Mouse (Mus musculus): ENCODE results near the gene Cebpb.
"Not testable (repeated sequence)": the region's sequence is repeated elsewhere in the genome, so short reads cannot be mapped to it uniquely, and the experiment has no call there.

Gene Cebpb

GRCm38 (mm10) chr2:167688498-167689451 lies at the start of gene Cebpb:
Gene Cebpb (plus strand): TSS chr2:167688915.
- peak; percentile 47 for ATAC-seq (ENCODE audit: low TSS enrichment)

GRCm38 (mm10) chr2:167640279-167640678 lies 48.4 kb upstream of the Cebpb start:
- ATAC-seq (ENCODE audit: low TSS enrichment) = no peak

GRCm38 (mm10) chr2:167641337-167641736 lies 47.4 kb upstream of the Cebpb start:
- no peak for ATAC-seq (ENCODE audit: low TSS enrichment)

- no peak for ATAC-seq (ENCODE audit: low TSS enrichment)
Measured at GRCm38 (mm10) chr2:167642164-167642563, 46.6 kb upstream of the Cebpb start.

DNA sequence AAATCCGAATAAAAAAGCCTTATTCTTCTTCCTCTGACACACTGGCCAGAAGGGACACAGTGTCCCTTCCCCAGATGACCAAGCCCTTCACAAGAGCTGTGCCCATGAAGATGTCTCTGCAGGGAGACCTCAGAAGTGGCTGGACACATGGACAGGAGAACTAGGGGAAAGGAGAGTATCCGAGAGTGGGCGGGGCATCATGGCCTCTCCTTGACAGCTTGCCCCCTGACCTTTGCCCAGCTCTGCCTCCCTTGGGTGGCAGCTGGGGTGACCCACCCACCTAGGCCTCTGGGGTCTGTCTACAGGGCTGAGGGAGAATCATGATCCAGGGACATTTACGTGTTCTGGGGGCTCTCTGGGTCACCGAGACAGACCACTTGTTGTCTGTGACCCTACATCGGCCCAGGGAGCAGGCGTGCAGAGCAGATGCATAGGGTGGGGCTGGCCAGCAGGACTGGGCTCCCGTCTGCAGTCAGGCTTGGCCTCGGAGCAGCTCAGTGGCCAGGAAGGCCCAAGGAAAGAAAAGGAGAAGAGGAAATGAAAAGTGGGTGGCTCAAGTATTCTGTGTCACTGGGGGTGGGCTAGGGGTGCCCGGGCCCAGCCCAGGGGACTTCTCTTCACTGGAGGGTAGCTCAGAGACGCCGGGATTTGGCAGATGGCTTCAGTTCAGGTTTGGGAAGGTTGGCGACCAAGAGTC lies 45.2 kb upstream of the Cebpb start:
- ATAC-seq (ENCODE audit: low TSS enrichment) = not testable (repeated sequence)

DNA sequence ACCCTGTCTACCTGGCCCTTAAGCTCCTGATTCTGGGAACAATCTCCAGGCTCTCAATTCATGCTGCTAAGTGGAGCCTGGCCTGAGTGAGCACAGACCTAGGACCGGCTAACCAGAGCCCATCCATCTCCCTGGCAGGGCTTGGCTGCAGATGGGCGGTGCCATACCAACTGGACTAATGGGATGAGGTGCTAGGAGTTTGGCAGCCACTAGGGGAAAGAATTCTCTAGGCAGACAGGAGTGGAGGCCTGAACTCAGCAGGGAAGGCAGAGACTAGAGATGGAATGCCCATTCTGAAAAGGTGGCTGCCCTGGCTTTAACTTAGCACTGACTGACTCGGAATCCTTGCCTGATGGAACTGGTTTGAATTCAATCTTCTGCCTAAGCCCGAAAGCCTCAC lies 42.3 kb upstream of the Cebpb start:
- ATAC-seq (ENCODE audit: low TSS enrichment) = no peak

GRCm38 (mm10) chr2:167649290-167650032 lies 39.3 kb upstream of the Cebpb start:
- ATAC-seq (ENCODE audit: low TSS enrichment) = no peak

DNA sequence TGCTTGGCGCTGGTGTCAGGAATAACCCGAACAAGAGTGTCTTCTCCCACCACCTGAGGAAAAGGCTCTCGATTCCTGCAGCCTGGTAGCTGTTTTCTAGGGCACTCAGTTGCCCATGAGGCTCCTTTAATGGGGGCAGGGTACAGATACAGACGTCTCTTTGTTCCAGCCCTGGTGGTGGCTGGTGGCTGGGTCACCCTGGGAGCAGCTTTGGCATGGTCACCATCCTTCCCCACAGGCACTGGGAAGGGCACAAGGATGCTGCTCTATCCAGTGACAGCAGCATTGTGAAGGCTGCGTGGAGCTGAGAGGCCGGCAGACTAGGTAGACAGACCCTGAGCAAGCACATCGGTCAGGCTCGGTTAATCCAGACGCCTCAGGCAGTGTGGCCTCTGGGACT lies 37.1 kb upstream of the Cebpb start:
- peak; percentile 66; the same call in 1 of the 2 replicates for ATAC-seq (ENCODE audit: low TSS enrichment)

GRCm38 (mm10) chr2:167652694-167653093 lies 36.0 kb upstream of the Cebpb start:
- no peak for ATAC-seq (ENCODE audit: low TSS enrichment)

DNA sequence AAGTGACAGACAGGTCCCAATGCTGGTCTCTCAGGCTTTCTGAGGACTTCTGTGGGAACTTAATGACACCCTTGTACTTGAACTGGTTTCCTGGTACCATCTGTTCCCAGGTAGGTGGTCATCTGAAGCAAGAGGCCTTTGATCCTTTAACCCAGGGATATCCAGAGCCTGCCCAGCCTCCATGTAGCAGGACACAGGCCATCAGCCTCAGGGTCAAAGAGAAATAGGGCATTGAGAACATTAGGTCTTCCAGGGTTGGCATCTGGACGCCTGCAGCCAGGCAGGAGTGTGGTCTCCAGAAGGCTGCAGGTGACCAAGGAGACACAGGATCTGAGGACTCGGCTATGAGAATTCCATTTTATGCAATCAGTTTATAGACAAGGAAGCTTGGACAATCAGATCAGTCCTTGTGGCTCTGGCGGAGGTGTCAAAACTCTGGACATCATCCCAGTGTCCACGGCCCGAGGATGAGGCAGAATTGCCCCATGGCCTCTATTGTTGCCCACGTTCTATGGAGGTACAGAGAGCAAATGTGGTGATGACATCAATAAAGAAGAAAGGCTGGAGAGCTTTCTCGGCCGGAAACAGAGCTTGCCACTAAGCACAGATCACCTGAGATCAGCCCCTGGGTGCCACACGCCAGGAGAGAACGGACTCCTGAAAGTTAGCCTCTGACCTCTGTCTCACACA lies 33.7 kb upstream of the Cebpb start:
- no peak for ATAC-seq (ENCODE audit: low TSS enrichment)

DNA sequence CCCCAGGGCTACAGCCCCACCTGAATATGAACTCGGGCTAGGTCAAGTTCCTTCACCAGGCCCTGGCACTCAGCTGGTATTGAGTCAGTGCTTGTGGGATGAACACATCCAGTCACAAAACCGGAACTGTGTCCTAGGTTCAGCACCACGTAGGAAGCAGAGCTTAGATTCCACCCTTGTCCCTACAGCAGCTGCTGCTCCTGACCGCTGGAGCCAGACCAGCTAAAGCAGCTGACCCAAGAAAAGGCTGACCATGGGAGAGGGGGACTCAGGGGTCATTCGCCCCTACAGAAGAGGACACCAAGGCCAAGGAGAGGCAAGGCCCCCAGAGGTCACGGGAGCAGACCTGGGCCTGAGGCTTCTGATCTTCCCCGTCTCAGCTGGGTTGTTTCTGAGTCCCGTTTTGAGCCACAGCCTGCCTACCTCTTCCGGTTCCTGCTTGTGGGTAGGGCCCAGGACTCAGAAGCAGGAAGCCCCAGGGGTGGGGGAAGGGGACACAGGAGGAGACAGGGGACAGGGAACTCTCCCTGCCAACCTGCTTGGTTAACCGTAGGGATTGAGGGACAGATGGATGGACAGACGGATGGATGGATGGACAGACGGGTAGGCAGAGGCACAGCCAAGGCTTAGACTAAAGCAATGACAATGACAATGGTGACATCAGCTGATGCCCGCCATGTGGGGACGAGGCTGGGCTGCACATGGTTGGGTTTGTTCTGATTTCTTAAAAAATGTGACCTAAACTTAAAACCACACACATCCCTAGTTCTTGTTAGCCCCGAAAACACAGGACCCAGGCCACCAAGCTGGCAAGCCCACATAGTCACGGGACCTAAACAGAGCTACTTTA lies 31.9 kb upstream of the Cebpb start:
- no peak for ATAC-seq (ENCODE audit: low TSS enrichment)

GRCm38 (mm10) chr2:167657973-167658372 lies 30.7 kb upstream of the Cebpb start:
- ATAC-seq (ENCODE audit: low TSS enrichment) = no peak

DNA sequence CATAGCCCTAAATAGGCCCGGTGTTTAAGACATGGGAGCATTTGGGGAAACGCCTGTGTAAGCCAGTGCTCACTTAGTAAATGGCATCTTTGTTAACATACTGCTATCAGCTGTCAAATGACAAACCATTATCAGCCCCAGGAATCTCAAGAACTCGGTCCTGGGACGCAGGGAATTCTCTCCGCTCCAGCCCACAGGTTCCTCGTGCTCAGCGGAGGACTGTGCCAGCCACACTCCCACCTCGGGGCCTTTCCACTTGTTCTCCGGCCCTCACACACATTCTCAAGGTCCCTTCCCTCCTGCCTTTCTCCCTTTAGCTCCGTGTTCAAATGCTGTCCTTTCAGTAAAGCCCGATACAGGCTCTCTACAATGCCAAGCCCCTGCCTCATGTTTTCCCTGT lies 30.0 kb upstream of the Cebpb start:
- ATAC-seq (ENCODE audit: low TSS enrichment) = no peak

DNA sequence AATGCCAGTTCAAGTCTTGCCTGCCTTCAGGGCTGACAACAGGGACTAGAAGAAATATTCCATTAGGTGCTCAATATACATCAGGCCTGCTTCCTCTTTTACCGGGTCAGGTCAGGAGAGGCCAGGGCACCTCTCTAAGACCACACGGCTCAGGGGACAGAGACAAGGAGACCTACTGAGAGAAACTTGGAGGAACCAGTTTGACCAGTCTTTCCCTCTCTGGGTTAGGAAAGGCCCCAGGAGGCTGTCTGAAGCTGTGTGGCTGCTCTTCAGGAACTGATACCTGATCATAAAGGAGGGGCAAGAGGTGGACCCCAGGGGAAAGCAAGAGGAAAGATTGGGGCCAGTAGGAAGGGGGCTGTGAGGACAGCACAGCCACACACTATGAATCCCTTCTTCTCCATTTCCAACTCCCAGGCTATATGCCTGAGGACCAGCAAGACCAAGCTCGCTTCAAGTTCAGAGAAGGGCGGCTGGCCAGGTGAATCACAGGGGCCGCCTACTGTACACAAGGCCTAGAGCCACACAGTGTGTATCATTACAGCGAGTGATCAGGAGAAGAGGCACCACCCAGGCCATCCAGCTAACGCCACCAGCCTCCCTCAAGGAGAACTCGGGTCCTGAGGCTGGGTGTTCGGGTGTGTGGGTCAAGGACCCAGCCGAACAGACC lies 29.4 kb upstream of the Cebpb start:
- ATAC-seq (ENCODE audit: low TSS enrichment) = no peak

- ATAC-seq (ENCODE audit: low TSS enrichment) = 0 out of 2 replicates have a peak, but pooled peaks have one; percentile 5
Measured at GRCm38 (mm10) chr2:167659847-167660610, 28.7 kb upstream of the Cebpb start.

DNA sequence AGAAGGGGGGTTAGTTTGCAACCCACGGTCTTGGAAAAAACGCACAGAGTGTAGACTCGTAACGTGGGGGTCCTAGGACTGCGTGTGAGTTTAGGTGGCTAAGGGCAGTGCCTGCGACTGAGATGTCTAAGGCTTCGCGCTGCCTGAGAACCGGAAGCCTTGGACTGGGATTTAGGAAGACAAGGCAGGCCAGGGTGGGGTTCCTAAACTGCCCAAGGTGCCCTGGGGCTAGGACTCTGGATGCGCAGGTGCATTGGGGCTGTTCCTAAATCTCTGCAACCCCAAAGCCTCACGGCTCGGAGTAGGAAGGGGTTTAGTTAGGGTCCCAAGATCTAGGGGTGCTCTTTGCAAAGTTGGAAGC lies 28.1 kb upstream of the Cebpb start:
- ATAC-seq (ENCODE audit: low TSS enrichment) = peak; percentile 1; the same call in 1 of the 2 replicates

DNA sequence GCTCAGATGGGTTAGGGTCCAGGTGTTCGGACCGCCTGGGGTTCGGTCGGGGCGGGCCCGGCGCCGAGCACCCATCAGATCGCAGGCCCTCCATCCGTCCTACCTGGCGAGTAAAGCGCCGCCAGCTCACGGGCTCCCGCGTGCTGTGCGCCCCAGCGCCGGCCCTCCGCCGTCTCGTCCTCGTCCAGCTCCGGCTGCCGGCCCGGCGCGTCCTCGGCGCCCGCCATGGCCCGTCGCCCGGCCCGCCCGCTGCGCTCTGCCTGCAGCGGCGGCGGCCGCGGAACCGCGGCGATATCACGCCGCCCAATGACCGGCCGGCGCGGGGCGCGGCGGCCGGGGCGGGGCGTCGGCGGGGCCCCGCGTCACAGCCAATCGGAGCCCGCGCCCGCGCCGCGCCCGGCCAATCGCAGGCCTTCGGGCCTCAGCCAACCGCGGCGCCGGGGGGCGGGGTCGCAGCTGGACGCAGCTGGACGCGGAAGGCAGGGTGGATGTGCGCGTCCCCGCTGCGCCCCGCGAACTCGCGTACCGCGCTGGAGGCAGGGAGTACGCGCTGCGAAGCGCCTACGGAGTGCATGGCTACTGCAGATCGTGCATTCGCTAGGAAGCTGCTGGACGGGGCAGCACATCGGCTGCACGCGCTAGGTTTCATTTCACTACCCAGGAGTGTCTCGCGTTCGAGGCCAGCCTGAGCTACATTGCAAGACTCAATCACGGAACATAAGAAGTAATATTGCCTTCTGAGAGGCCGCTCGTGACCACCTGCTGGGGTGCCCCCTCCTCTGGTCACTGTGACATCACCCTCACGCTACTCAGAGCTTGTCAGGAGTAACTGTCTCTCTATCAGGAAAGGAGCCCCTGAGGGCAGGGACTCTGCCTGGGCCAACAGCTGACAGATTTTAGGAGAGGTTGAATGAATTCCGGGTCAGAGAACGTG lies 27.2 kb upstream of the Cebpb start, which contains the start of gene Gm20431:
Gm20431 (minus strand) TSS at position 227 of the 934 bp plus-strand sequence.
- peak; percentile 93 for ATAC-seq (ENCODE audit: low TSS enrichment)

DNA sequence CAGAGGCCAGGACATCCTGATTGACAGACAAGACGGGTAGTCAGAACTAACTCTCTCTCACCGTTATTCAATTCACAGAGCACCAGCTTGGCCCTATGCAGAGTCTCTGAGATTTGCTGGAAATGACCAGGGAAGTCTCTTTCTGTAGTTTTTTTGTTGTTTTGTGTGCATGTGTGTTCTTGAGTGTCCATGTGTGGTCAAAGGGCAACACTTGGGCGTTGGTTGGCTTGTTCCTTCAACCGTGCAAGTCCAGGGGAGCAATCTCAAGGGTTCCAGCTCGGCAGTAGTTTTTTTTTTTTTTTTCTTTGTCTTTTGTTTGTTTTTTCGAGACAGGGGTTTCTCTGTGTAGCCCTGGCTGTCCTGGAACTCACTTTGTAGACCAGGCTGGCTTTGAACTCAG lies 26.0 kb upstream of the Cebpb start:
- no peak for ATAC-seq (ENCODE audit: low TSS enrichment)
